Mouse (Mus musculus): ENCODE measurements around the gene Rpn2.

GRCm38 (mm10) chr2:157316358-157316933 lies 37.6 kb downstream of the Rpn2 start:
- no peak for TF ChIP-seq CTCF (IDR thresholded peaks at IDR 0.05; ENCODE audit: low read depth)
- TF ChIP-seq EP300 (IDR thresholded peaks at IDR 0.05; ENCODE audit: low read depth), result no peak

All from heart, postnatal 0 days (tissue).